9 mouse cellular contexts compared by ENCODE assay signal in genomic region chr6:135400306-135400705, GRCm38 (mm10). TPM values are rescaled to one million over a fixed set of nuclear protein-coding genes. Genes with fewer than 3 reads are reported as not detected.
DNase-seq lines count a peak whose midpoint lies in the region; ATAC-seq lines count a peak whose summit lies in the region.
"Had no signal": no experiment of that assay in that cellular context is flagged by ENCODE, and none has a peak within 500 bp of the region (broad histone marks: within the 10 kb centered on the region; RNA-seq: fewer than 3 reads in every experiment).

No protein-coding gene starts in this region.

- intact Hi-C loops in left cerebral cortex, postnatal 25 days (cut with DNase I) = loop anchor here (1.0 kb wide), 1 partner anchor 151 kb away; no protein-coding TSS in a partner anchor

- H3K27me3 ChIP-seq in midbrain, embryonic 11.5 days (ENCODE audit: control insufficient read depth, insufficient read depth, low read length) = no peaks in the 10 kb centered on the region
- H3K27me3 ChIP-seq in midbrain, embryonic 16.5 days (ENCODE audit: control insufficient read depth, insufficient read depth, low read depth, low read length) = no peaks in the 10 kb centered on the region
- no peaks in the 10 kb centered on the region for H3K27me3 ChIP-seq in embryonic facial prominence, embryonic 11.5 days (ENCODE audit: control insufficient read depth, insufficient read depth, low read length)

- H3K9me3 ChIP-seq in midbrain, embryonic 11.5 days (ENCODE audit: control insufficient read depth, low read length) = no peaks in the 10 kb centered on the region
- H3K9me3 ChIP-seq in midbrain, embryonic 16.5 days (replicated peaks; ENCODE audit: control insufficient read depth, low read length, poor library complexity, severe bottlenecking) = no peaks in the 10 kb centered on the region
- no peaks in the 10 kb centered on the region for H3K9me3 ChIP-seq in embryonic facial prominence, embryonic 11.5 days (replicated peaks; ENCODE audit: control insufficient read depth, low read length)
- H3K9me3 ChIP-seq: embryonic facial prominence, embryonic 13.5 days had no signal

- 0 out of 2 replicates have a peak, but pooled peaks have one; percentile 19 for ATAC-seq in midbrain, embryonic 11.5 days (ENCODE audit: low FRiP score)
- ATAC-seq in midbrain, embryonic 16.5 days = no peak
- no peak for ATAC-seq in embryonic facial prominence, embryonic 11.5 days (replicated peaks; ENCODE audit: insufficient number of reproducible peaks, low FRiP score, low TSS enrichment, low read depth)
- peak; percentile 54 for ATAC-seq in inflammation-experienced regulatory T-cells, adult 6 months

- no peak overlapping the region for H3K4me2 ChIP-seq in midbrain, embryonic 11.5 days
- H3K4me2 ChIP-seq in midbrain, embryonic 16.5 days (ENCODE audit: low read length) = no peak overlapping the region
- H3K4me2 ChIP-seq in embryonic facial prominence, embryonic 11.5 days (ENCODE audit: low read depth, low read length) = no peak overlapping the region
- H3K4me2 ChIP-seq: embryonic facial prominence, embryonic 13.5 days had no signal

- no peak overlapping the region for H3K4me3 ChIP-seq in midbrain, embryonic 11.5 days (ENCODE audit: low read depth, low read length)
- no peak overlapping the region for H3K4me3 ChIP-seq in midbrain, embryonic 16.5 days (ENCODE audit: low read depth, low read length)
- no peak overlapping the region for H3K4me3 ChIP-seq in embryonic facial prominence, embryonic 11.5 days (ENCODE audit: low read depth, low read length)
- H3K4me3 ChIP-seq: embryonic facial prominence, embryonic 13.5 days had no signal

- WGBS in midbrain, embryonic 11.5 days = 48% methylated on average over 3 of the region's 3 CpGs
- 48% methylated on average over 3 of the region's 3 CpGs for WGBS in midbrain, embryonic 16.5 days
- 47% methylated on average over 3 of the region's 3 CpGs for WGBS in embryonic facial prominence, embryonic 11.5 days

- no peak overlapping the region for H3K27ac ChIP-seq in midbrain, embryonic 11.5 days (ENCODE audit: low read depth, low read length)
- no peak overlapping the region for H3K27ac ChIP-seq in midbrain, embryonic 16.5 days (ENCODE audit: low read length)
- H3K27ac ChIP-seq in embryonic facial prominence, embryonic 11.5 days (replicated peaks; ENCODE audit: low read depth, low read length) = no peak overlapping the region
- H3K27ac ChIP-seq: embryonic facial prominence, embryonic 13.5 days had no signal

- DNase-seq in midbrain, embryonic 11.5 days (ENCODE audit: low spot score, missing footprints) = peak; percentile 96
- peak; percentile 52 for DNase-seq in adrenal gland, adult 2 months
- peak; percentile 84 for DNase-seq in embryonic facial prominence, embryonic 11.5 days (ENCODE audit: low spot score)
- DNase-seq in left cerebral cortex, postnatal 25 days (ENCODE audit: low spot score in 2 of 2) = peak; percentile 74 to 80
- peak; percentile 65 for DNase-seq in ovary, postnatal 14 days (ENCODE audit: low spot score)
- peak; percentile 44 to 62 for DNase-seq in thymus, postnatal 36 days

- H3K4me1 ChIP-seq in midbrain, embryonic 11.5 days (ENCODE audit: control insufficient read depth, insufficient read depth, low read length) = no peaks in the 10 kb centered on the region
- H3K4me1 ChIP-seq in midbrain, embryonic 16.5 days (ENCODE audit: control insufficient read depth, insufficient read depth, low read length) = no peaks in the 10 kb centered on the region
- no peaks in the 10 kb centered on the region for H3K4me1 ChIP-seq in embryonic facial prominence, embryonic 11.5 days (ENCODE audit: control insufficient read depth, insufficient read depth, low read length)

- H3K36me3 ChIP-seq in midbrain, embryonic 11.5 days (ENCODE audit: control insufficient read depth, insufficient read depth, low read length) = no peaks in the 10 kb centered on the region
- H3K36me3 ChIP-seq in midbrain, embryonic 16.5 days (ENCODE audit: control insufficient read depth, insufficient read depth, low read length) = no peaks in the 10 kb centered on the region
- no peaks in the 10 kb centered on the region for H3K36me3 ChIP-seq in embryonic facial prominence, embryonic 11.5 days (replicated peaks; ENCODE audit: control insufficient read depth, insufficient read depth, low read depth, low read length)
- H3K36me3 ChIP-seq: embryonic facial prominence, embryonic 13.5 days had no signal

- H3K9ac ChIP-seq in midbrain, embryonic 11.5 days (ENCODE audit: low read length) = no peak overlapping the region
- no peak overlapping the region for H3K9ac ChIP-seq in midbrain, embryonic 16.5 days (ENCODE audit: low read depth, low read length)
- H3K9ac ChIP-seq in embryonic facial prominence, embryonic 11.5 days (replicated peaks; ENCODE audit: low read length) = no peak overlapping the region
- H3K9ac ChIP-seq: embryonic facial prominence, embryonic 13.5 days had no signal

RNA-seq across cellular contexts. Expression of gene Emp1, which starts 38.0 kb away (rescaled TPM):
- 5.9 and 6.4 TPM in 2 replicates for polyA plus RNA-seq in midbrain, embryonic 11.5 days (2014; fragmentation: Nextera tagmentation; extraction: Ambion mirVana)
- polyA plus RNA-seq in midbrain, embryonic 16.5 days (2015; fragmentation: Nextera tagmentation; extraction: Ambion mirVana) = 7.5 TPM in 2 replicates
- 10 to 100 TPM; 24.5 to 42.8 TPM for total RNA-seq in adrenal gland, adult 2 months (2021)
- polyA plus RNA-seq in adrenal gland, adult 2 months (2012; rRNA removed) = 22.8 and 25.8 TPM in 2 replicates
- polyA plus RNA-seq in embryonic facial prominence, embryonic 11.5 days (2014; fragmentation: Nextera tagmentation; extraction: Ambion mirVana) = 6.6 and 7.3 TPM in 2 replicates
- polyA plus RNA-seq in inflammation-experienced regulatory T-cells, adult 6 months (2017; shearing (Covaris generic)) = 10 to 100 TPM in 2 of 3 experiments, 1 to 10 TPM in 1; 7.0 to 16.4 (median 12.2) TPM
- total RNA-seq in left cerebral cortex, postnatal 25 days (2021) = 1 to 10 TPM; 2.4 to 3.9 TPM

Comparison
In these comparisons a context has a peak if more than half of its experiments do, and no peak if none do; other contexts are left out.
1. ATAC-seq: peak in midbrain, embryonic 11.5 days (single experiment) and inflammation-experienced regulatory T-cells, adult 6 months (single experiment); none in midbrain, embryonic 16.5 days (single experiment) and embryonic facial prominence, embryonic 11.5 days (single experiment).
2. Peak in every context shown above with its lines, with median percentiles within 50 percentile points of each other: DNase-seq.